Mouse (Mus musculus) layer of hippocampus, postnatal 36 days (tissue): ENCODE measurements around the gene Col15a1. TPM values are rescaled to one million over a fixed set of nuclear protein-coding genes. Genes with fewer than 3 reads are reported as not detected.
A peak's percentile ranks its signal among the peaks of the same experiment; 100 is the strongest.

ENCODE experiments used
- DNase-seq, 2 experiments: peaks; one replicate each; pipeline ENCODE4 v3.0.0; 2022
- total RNA-seq, 2 experiments: library from RNA; stranded (reverse); gene quantifications; 2 replicates each; pipeline ENCODE4 v1.2.3; 2021

The Col15a1 gene
- total RNA-seq = 1 to 10 TPM; 5.6 to 7.8 TPM

GRCm38 (mm10) chr4:47207969-47208420 is at the start of gene Col15a1:
Gene Col15a1 (plus strand): TSS chr4:47208161.
- no peak for DNase-seq

GRCm38 (mm10) chr4:47161103-47161755 is 46.7 kb upstream of the Col15a1 start:
- no peak for DNase-seq

- no peak for DNase-seq
Measured at GRCm38 (mm10) chr4:47161756-47162587, 46.0 kb upstream of the Col15a1 start.

GRCm38 (mm10) chr4:47172314-47172713 is 35.6 kb upstream of the Col15a1 start:
- DNase-seq = no peak

GRCm38 (mm10) chr4:47177101-47177500 is 30.9 kb upstream of the Col15a1 start:
- no peak for DNase-seq

- DNase-seq = no peak
Measured at GRCm38 (mm10) chr4:47178261-47178961, 29.6 kb upstream of the Col15a1 start.

GRCm38 (mm10) chr4:47179535-47179934 is 28.4 kb upstream of the Col15a1 start:
- no peak for DNase-seq

- no peak for DNase-seq
Measured at GRCm38 (mm10) chr4:47184058-47184661, 23.8 kb upstream of the Col15a1 start.

- no peak for DNase-seq
Measured at GRCm38 (mm10) chr4:47186514-47186913, 21.4 kb upstream of the Col15a1 start.

- no peak for DNase-seq
Measured at GRCm38 (mm10) chr4:47196173-47196572, 11.8 kb upstream of the Col15a1 start.

GRCm38 (mm10) chr4:47203643-47204042 is 4.3 kb upstream of the Col15a1 start:
- DNase-seq = no peak

GRCm38 (mm10) chr4:47205846-47206245 is 2.1 kb upstream of the Col15a1 start:
- DNase-seq = no peak

- no peak for DNase-seq
Measured at GRCm38 (mm10) chr4:47208421-47208991, 545 bp downstream of the Col15a1 start.

GRCm38 (mm10) chr4:47209466-47209865 is 1.5 kb downstream of the Col15a1 start:
- no peak for DNase-seq

GRCm38 (mm10) chr4:47218828-47219227 is 10.9 kb downstream of the Col15a1 start:
- no peak for DNase-seq

GRCm38 (mm10) chr4:47219393-47219792 is 11.4 kb downstream of the Col15a1 start:
- DNase-seq = no peak

GRCm38 (mm10) chr4:47220544-47220943 is 12.6 kb downstream of the Col15a1 start:
- no peak for DNase-seq

- no peak for DNase-seq
Measured at GRCm38 (mm10) chr4:47222146-47222545, 14.2 kb downstream of the Col15a1 start.

GRCm38 (mm10) chr4:47225920-47226319 is 18.0 kb downstream of the Col15a1 start:
- DNase-seq = no peak

GRCm38 (mm10) chr4:47227101-47227500 is 19.1 kb downstream of the Col15a1 start:
- DNase-seq = no peak

GRCm38 (mm10) chr4:47227756-47228155 is 19.8 kb downstream of the Col15a1 start:
- peak; percentile 70 to 78 for DNase-seq

GRCm38 (mm10) chr4:47228945-47229344 is 21.0 kb downstream of the Col15a1 start:
- DNase-seq = no peak
